Mouse (Mus musculus) stomach, embryonic 16.5 days (tissue): Measurements from ENCODE around the gene Hba-x. TPM values are rescaled to one million over a fixed set of nuclear protein-coding genes. Genes with fewer than 3 reads are reported as not detected.

Experiments
- ATAC-seq: fragments of 200-750 bp; cut with Nextera tagmentation; 2 replicates; pipeline ENCODE4 v1.8.0; 2017; ENCODE audit warnings: moderate number of reproducible peaks, moderate TSS enrichment; ENCODE audit not compliant: insufficient read depth, low FRiP score
- H3K27ac ChIP-seq: fragments of 300-500 bp; sonication (generic); 2 replicates; pipeline ENCODE4 v1.5.1; 2014; ENCODE audit warnings: low read length
- H3K27me3 ChIP-seq: fragments of 300-500 bp; sonication (generic); 2 replicates; pipeline ENCODE4 v1.6.1; 2014; ENCODE audit warnings: low read length, control low read depth, mixed read lengths; ENCODE audit not compliant: control insufficient read depth, insufficient read depth
- H3K36me3 ChIP-seq: fragments of 300-500 bp; sonication (generic); 2 replicates; pipeline ENCODE4 v1.6.1; 2014; ENCODE audit warnings: low read length; ENCODE audit not compliant: control insufficient read depth, insufficient read depth
- H3K4me1 ChIP-seq: fragments of 300-500 bp; sonication (generic); 2 replicates; pipeline ENCODE4 v1.6.1; 2014; ENCODE audit warnings: low read length, control low read depth, mixed read lengths; ENCODE audit not compliant: control insufficient read depth, insufficient read depth
- H3K4me2 ChIP-seq: fragments of 300-500 bp; sonication (generic); 2 replicates; pipeline ENCODE4 v1.6.1; 2014; ENCODE audit warnings: low read depth, low read length, mixed read lengths
- H3K4me3 ChIP-seq: fragments of 300-500 bp; sonication (generic); replicated peaks from 2 replicates; pipeline ENCODE4 v1.5.1; 2014; ENCODE audit warnings: mild to moderate bottlenecking, low read length
- H3K9ac ChIP-seq: fragments of 300-500 bp; sonication (generic); 2 replicates; pipeline ENCODE4 v1.6.1; 2014; ENCODE audit warnings: low read length
- H3K9me3 ChIP-seq: fragments of 300-500 bp; sonication (generic); replicated peaks from 2 replicates; pipeline ENCODE4 v1.6.1; 2016; ENCODE audit warnings: low read length, control low read depth; ENCODE audit not compliant: control insufficient read depth
- WGBS: fragments of 180-500 bp; shearing (Covaris S2); extraction: QIAGEN DNeasy Blood & Tissue Kit; methylation state at CpG from one replicate; pipeline ENCODE4 v1.1.7; 2014; 5-methylcytosine and 5-hydroxymethylcytosine counted together
- polyA plus RNA-seq: library from polyadenylated mRNA; unstranded; fragments of >200 nt; fragmentation: Nextera tagmentation; extraction: Ambion mirVana; gene quantifications from 2 replicates; pipeline ENCODE4 v1.2.1, GENCODE M21; 2015

Hba-x gene
- polyA plus RNA-seq, 1 experiment from 2014 or later: 16.3 TPM

GRCm38 (mm10) chr11:32244064-32244463, 32.1 kb upstream of the Hba-x start:
- Histone ChIP-seq H3K27me3 (no peaks in the 10 kb centered on the region), H3K9me3 (no peaks in the 10 kb centered on the region), H3K36me3 (0 out of 2 replicates have a peak, but pooled peaks cover 14% of the 10 kb centered on the region), H3K4me2 (no peak overlapping the region), H3K4me3 (no peak overlapping the region), H3K27ac (peak overlapping the region; percentile 60), H3K9ac (no peak overlapping the region), H3K4me1 (peaks cover 8% of the 10 kb centered on the region; the same call in 1 of the 2 replicates)
- no peak for ATAC-seq
- 63% methylated on average over 3 of the region's 3 CpGs for WGBS

- H3K27me3 ChIP-seq: no peaks in the 10 kb centered on the region
- peak overlapping the region; percentile 60 for H3K27ac ChIP-seq
- WGBS: 89% methylated on average over 1 of the region's 1 CpGs
- ATAC-seq: no peak
- no peak overlapping the region for H3K9ac ChIP-seq
- 0 out of 2 replicates have a peak, but pooled peaks cover 10% of the 10 kb centered on the region for H3K36me3 ChIP-seq
- no peaks in the 10 kb centered on the region for H3K9me3 ChIP-seq
- peaks cover 8% of the 10 kb centered on the region; the same call in 1 of the 2 replicates for H3K4me1 ChIP-seq
- H3K4me2 ChIP-seq: no peak overlapping the region
- H3K4me3 ChIP-seq: no peak overlapping the region
Observed at GRCm38 (mm10) chr11:32244617-32245016, 31.6 kb upstream of the Hba-x start.

GRCm38 (mm10) chr11:32245614-32246013, 30.6 kb upstream of the Hba-x start:
- Histone ChIP-seq H3K36me3 (0 out of 2 replicates have a peak, but pooled peaks cover 2% of the 10 kb centered on the region), H3K4me3 (no peak overlapping the region), H3K4me2 (no peak overlapping the region), H3K27ac (no peak overlapping the region), H3K4me1 (peaks cover 8% of the 10 kb centered on the region; the same call in 1 of the 2 replicates), H3K9me3 (no peaks in the 10 kb centered on the region), H3K27me3 (no peaks in the 10 kb centered on the region), H3K9ac (no peak overlapping the region)
- ATAC-seq: peak; percentile 70; the same call in 1 of the 2 replicates
- 90% methylated on average over 6 of the region's 6 CpGs for WGBS

GRCm38 (mm10) chr11:32247068-32247467, 29.1 kb upstream of the Hba-x start:
- Histone ChIP-seq H3K27ac (no peak overlapping the region), H3K9me3 (no peaks in the 10 kb centered on the region), H3K4me3 (no peak overlapping the region), H3K9ac (no peak overlapping the region), H3K36me3 (no peaks in the 10 kb centered on the region), H3K27me3 (no peaks in the 10 kb centered on the region), H3K4me2 (no peak overlapping the region), H3K4me1 (peaks cover 8% of the 10 kb centered on the region; the same call in 1 of the 2 replicates)
- ATAC-seq: no peak

- Histone ChIP-seq H3K4me2 (no peak overlapping the region), H3K4me1 (peaks cover 4% of the 10 kb centered on the region; the same call in 1 of the 2 replicates), H3K4me3 (no peak overlapping the region), H3K27me3 (no peaks in the 10 kb centered on the region), H3K27ac (no peak overlapping the region), H3K9ac (no peak overlapping the region), H3K36me3 (no peaks in the 10 kb centered on the region), H3K9me3 (no peaks in the 10 kb centered on the region)
- no peak for ATAC-seq
- 68% methylated on average over 3 of the region's 3 CpGs for WGBS
Observed at GRCm38 (mm10) chr11:32248350-32248749, 27.9 kb upstream of the Hba-x start.

- peak; percentile 89 for ATAC-seq
- no peak overlapping the region for H3K9ac ChIP-seq
- H3K4me2 ChIP-seq: no peak overlapping the region
- WGBS: 80% methylated on average over 8 of the region's 8 CpGs
- H3K4me1 ChIP-seq: no peaks in the 10 kb centered on the region
- H3K27me3 ChIP-seq: no peaks in the 10 kb centered on the region
- 0 out of 2 replicates have a peak, but pooled peaks cover 3% of the 10 kb centered on the region for H3K36me3 ChIP-seq
- no peak overlapping the region for H3K27ac ChIP-seq
- H3K4me3 ChIP-seq: no peak overlapping the region
- no peaks in the 10 kb centered on the region for H3K9me3 ChIP-seq
Observed at GRCm38 (mm10) chr11:32250880-32251763, 25.1 kb upstream of the Hba-x start.

- Histone ChIP-seq H3K36me3 (0 out of 2 replicates have a peak, but pooled peaks cover 3% of the 10 kb centered on the region), H3K9me3 (no peaks in the 10 kb centered on the region), H3K4me3 (no peak overlapping the region), H3K4me1 (no peaks in the 10 kb centered on the region), H3K9ac (no peak overlapping the region), H3K27ac (no peak overlapping the region), H3K27me3 (no peaks in the 10 kb centered on the region), H3K4me2 (no peak overlapping the region)
- 97% methylated on average over 1 of the region's 1 CpGs for WGBS
- ATAC-seq: no peak
Observed at GRCm38 (mm10) chr11:32253121-32253520, 23.1 kb upstream of the Hba-x start.

- Histone ChIP-seq H3K9me3 (no peaks in the 10 kb centered on the region), H3K27ac (no peak overlapping the region), H3K4me2 (no peak overlapping the region), H3K9ac (no peak overlapping the region), H3K27me3 (no peaks in the 10 kb centered on the region), H3K4me1 (no peaks in the 10 kb centered on the region), H3K36me3 (0 out of 2 replicates have a peak, but pooled peaks cover 3% of the 10 kb centered on the region), H3K4me3 (no peak overlapping the region)
- peak; percentile 53; the same call in 1 of the 2 replicates for ATAC-seq
- WGBS: 97% methylated on average over 1 of the region's 1 CpGs
Observed at GRCm38 (mm10) chr11:32256146-32256545, 20.1 kb upstream of the Hba-x start.

- 86% methylated on average over 3 of the region's 3 CpGs for WGBS
- no peak overlapping the region; the same call in 1 of the 2 replicates for H3K9ac ChIP-seq
- 0 out of 2 replicates have a peak, but pooled peaks cover 3% of the 10 kb centered on the region for H3K36me3 ChIP-seq
- H3K27me3 ChIP-seq: no peaks in the 10 kb centered on the region
- no peak for ATAC-seq
- H3K4me3 ChIP-seq: no peak overlapping the region
- H3K27ac ChIP-seq: no peak overlapping the region
- no peaks in the 10 kb centered on the region for H3K4me1 ChIP-seq
- no peaks in the 10 kb centered on the region for H3K9me3 ChIP-seq
- H3K4me2 ChIP-seq: no peak overlapping the region
Observed at GRCm38 (mm10) chr11:32256566-32256965, 19.6 kb upstream of the Hba-x start.
